In genomic region chr11:57837861-57838680, GRCm38 (mm10) we compare ENCODE assay signal across 28 mouse cellular contexts. TPM values are rescaled to one million over a fixed set of nuclear protein-coding genes. Genes with fewer than 3 reads are reported as not detected.
A peak's percentile ranks its signal among the peaks of the same experiment; 100 is the strongest.
DNase-seq lines count a peak whose midpoint lies in the region; ATAC-seq lines count a peak whose summit lies in the region.
"Had no signal": no experiment of that assay in that cellular context is flagged by ENCODE, and none has a peak within 500 bp of the region (broad histone marks: within the 10 kb centered on the region; RNA-seq: fewer than 3 reads in every experiment).

No protein-coding gene starts in this region.

- intact Hi-C loops in heart, postnatal 25 days (cut with DNase I), result no loop called here

- peaks cover 30% of the 10 kb centered on the region for H3K4me1 ChIP-seq in heart, embryonic 10.5 days
- peaks cover 2% of the 10 kb centered on the region; the same call in 1 of the 2 replicates for H3K4me1 ChIP-seq in hindbrain, embryonic 11.5 days (replicated peaks; ENCODE audit: control insufficient read depth, insufficient read depth, low read length)
- H3K4me1 ChIP-seq in hindbrain, embryonic 16.5 days (ENCODE audit: control insufficient read depth, insufficient read depth, low read depth, low read length), result peaks cover 5% of the 10 kb centered on the region; the same call in 1 of the 2 replicates
- peaks cover 32% of the 10 kb centered on the region for H3K4me1 ChIP-seq in neural tube, embryonic 15.5 days
- H3K4me1 ChIP-seq: liver, embryonic 12.5 days had no signal

- no peak for ATAC-seq in hindbrain, embryonic 11.5 days (ENCODE audit: low FRiP score)
- no peak for ATAC-seq in hindbrain, embryonic 16.5 days
- ATAC-seq in neural tube, embryonic 15.5 days (ENCODE audit: low FRiP score), result no peak
- ATAC-seq: forebrain, embryonic 16.5 days; liver, embryonic 12.5 days had no signal

- no peak overlapping the region for H3K4me2 ChIP-seq in hindbrain, embryonic 11.5 days (replicated peaks; ENCODE audit: low read depth, low read length)
- H3K4me2 ChIP-seq in hindbrain, embryonic 16.5 days (ENCODE audit: low read length), result no peak overlapping the region
- H3K4me2 ChIP-seq in neural tube, embryonic 15.5 days, result no peak overlapping the region
- H3K4me2 ChIP-seq: hindbrain, embryonic 15.5 days; liver, embryonic 12.5 days; midbrain, embryonic 12.5 days had no signal

- H3K36me3 ChIP-seq in heart, embryonic 10.5 days, result no peaks in the 10 kb centered on the region
- no peaks in the 10 kb centered on the region for H3K36me3 ChIP-seq in hindbrain, embryonic 11.5 days (ENCODE audit: control insufficient read depth, insufficient read depth, low read length)
- H3K36me3 ChIP-seq in hindbrain, embryonic 16.5 days (ENCODE audit: control insufficient read depth, insufficient read depth, low read length), result no peaks in the 10 kb centered on the region
- H3K36me3 ChIP-seq in neural tube, embryonic 15.5 days, result no peaks in the 10 kb centered on the region
- H3K36me3 ChIP-seq: forebrain, embryonic 10.5 days; hindbrain, embryonic 15.5 days; limb, embryonic 12.5 days; liver, embryonic 12.5 days; midbrain, embryonic 12.5 days had no signal

- H3K9me3 ChIP-seq in heart, embryonic 10.5 days, result no peaks in the 10 kb centered on the region
- H3K9me3 ChIP-seq in hindbrain, embryonic 11.5 days (ENCODE audit: control insufficient read depth, low read length), result no peaks in the 10 kb centered on the region
- no peaks in the 10 kb centered on the region for H3K9me3 ChIP-seq in hindbrain, embryonic 16.5 days (ENCODE audit: control insufficient read depth, low read length)
- no peaks in the 10 kb centered on the region for H3K9me3 ChIP-seq in neural tube, embryonic 15.5 days (replicated peaks)
- H3K9me3 ChIP-seq: forebrain, embryonic 10.5 days; hindbrain, embryonic 15.5 days; limb, embryonic 12.5 days; liver, embryonic 12.5 days; midbrain, embryonic 12.5 days had no signal

- peaks cover 88% of the 10 kb centered on the region for H3K27me3 ChIP-seq in heart, embryonic 10.5 days (ENCODE audit: insufficient read depth, poor library complexity, severe bottlenecking)
- peaks cover 87% of the 10 kb centered on the region for H3K27me3 ChIP-seq in hindbrain, embryonic 11.5 days (ENCODE audit: control insufficient read depth, insufficient read depth, low read length)
- H3K27me3 ChIP-seq in hindbrain, embryonic 16.5 days (replicated peaks; ENCODE audit: control insufficient read depth, insufficient read depth, low read length), result peaks cover 71% of the 10 kb centered on the region
- H3K27me3 ChIP-seq in neural tube, embryonic 15.5 days (replicated peaks), result peaks cover 78% of the 10 kb centered on the region

- H3K4me3 ChIP-seq in heart, embryonic 10.5 days, result no peak overlapping the region
- H3K4me3 ChIP-seq in hindbrain, embryonic 11.5 days (ENCODE audit: low read depth, low read length), result no peak overlapping the region
- no peak overlapping the region for H3K4me3 ChIP-seq in hindbrain, embryonic 16.5 days (ENCODE audit: low read length)
- H3K4me3 ChIP-seq in neural tube, embryonic 15.5 days (replicated peaks), result no peak overlapping the region
- H3K4me3 ChIP-seq: forebrain, embryonic 10.5 days; hindbrain, embryonic 15.5 days; layer of hippocampus, adult 2 months; liver, embryonic 12.5 days; midbrain, embryonic 12.5 days; myocyte had no signal

- WGBS in heart, embryonic 10.5 days, result 16% methylated on average over 22 of the region's 22 CpGs
- WGBS in hindbrain, embryonic 11.5 days, result 5% methylated on average over 22 of the region's 22 CpGs
- 4% methylated on average over 22 of the region's 22 CpGs for WGBS in hindbrain, embryonic 16.5 days
- 4% methylated on average over 22 of the region's 22 CpGs for WGBS in neural tube, embryonic 15.5 days

- H3K9ac ChIP-seq in hindbrain, embryonic 11.5 days (ENCODE audit: low read depth, low read length), result no peak overlapping the region
- no peak overlapping the region for H3K9ac ChIP-seq in hindbrain, embryonic 16.5 days (ENCODE audit: low read depth, low read length)
- H3K9ac ChIP-seq in neural tube, embryonic 15.5 days (replicated peaks), result no peak overlapping the region
- H3K9ac ChIP-seq: hindbrain, embryonic 15.5 days; limb, embryonic 12.5 days; liver, embryonic 12.5 days; midbrain, embryonic 12.5 days had no signal

- peak overlapping the region; percentile 29; the same call in 1 of the 2 replicates for H3K27ac ChIP-seq in heart, embryonic 10.5 days
- no peak overlapping the region for H3K27ac ChIP-seq in hindbrain, embryonic 11.5 days (ENCODE audit: low read depth, low read length)
- H3K27ac ChIP-seq in hindbrain, embryonic 16.5 days (ENCODE audit: low read depth, low read length), result no peak overlapping the region
- H3K27ac ChIP-seq in neural tube, embryonic 15.5 days (replicated peaks), result no peak overlapping the region
- H3K27ac ChIP-seq: forebrain, embryonic 10.5 days; hindbrain, embryonic 15.5 days; layer of hippocampus, adult 2 months; limb, embryonic 12.5 days; liver, embryonic 12.5 days; midbrain, embryonic 12.5 days had no signal

- DNase-seq in heart, embryonic 10.5 days (ENCODE audit: low spot score), result no peak
- DNase-seq in heart, postnatal 25 days (ENCODE audit: low spot score), result no peak
- peak; percentile 48 for DNase-seq in hindbrain, embryonic 11.5 days (ENCODE audit: low spot score)
- peak; percentile 53 for DNase-seq in neural tube, embryonic 10.5 days (ENCODE audit: extremely low spot score, low spot score)
- DNase-seq in adrenal gland, postnatal 4 days (ENCODE audit: low spot score in 2 of 2), result no peak
- DNase-seq: adrenal gland, postnatal 14 days; cerebellum, adult 8-10 months; gastrocnemius, postnatal 10 days; heart, postnatal 14 days; kidney, adult 2 months; kidney, postnatal 25 days; lung, adult 18-20 months; lung, postnatal 10 days; thymus, adult 18-20 months; thymus, postnatal 36 days had no signal

RNA-seq across cellular contexts. Expression of gene Hand1, which starts 5.5 kb away (rescaled TPM):
- 95.3 and 106 TPM in 2 replicates for polyA plus RNA-seq in heart, embryonic 10.5 days (2016; fragmentation: Nextera tagmentation; extraction: Ambion mirVana)
- not detected for total RNA-seq in heart, postnatal 25 days (2021)
- polyA plus RNA-seq in hindbrain, embryonic 11.5 days (2014; fragmentation: Nextera tagmentation; extraction: Ambion mirVana), result 0.21 TPM in 1 of 2 replicates, not detected in the other
- polyA plus RNA-seq in hindbrain, embryonic 16.5 days (2015; fragmentation: Nextera tagmentation; extraction: Ambion mirVana), result not detected in 2 replicates
- 4.2 TPM in 1 of 2 replicates, not detected in the other for polyA plus RNA-seq in neural tube, embryonic 15.5 days (2015; fragmentation: Nextera tagmentation; extraction: Ambion mirVana)
- 10 to 100 TPM; 21.4 to 25.6 TPM for total RNA-seq in adrenal gland, postnatal 4 days (2021)
- total RNA-seq: gastrocnemius, postnatal 10 days; granulocyte monocyte progenitor cell, adult 5-6 weeks; heart, postnatal 14 days; layer of hippocampus, adult 2 months; layer of hippocampus, postnatal 25 days had no signal
- polyA plus RNA-seq: brain, embryonic 14.5 days; forebrain, embryonic 10.5 days; forebrain, embryonic 16.5 days; hindbrain, embryonic 15.5 days; midbrain, embryonic 12.5 days; myocyte had no signal

RNA-seq across cellular contexts. Expression of gene Sap30l, which starts 36.6 kb away (rescaled TPM):
- polyA plus RNA-seq in heart, embryonic 10.5 days (2016; fragmentation: Nextera tagmentation; extraction: Ambion mirVana), result 8.8 and 12.2 TPM in 2 replicates
- total RNA-seq in heart, postnatal 25 days (2021), result 10 to 100 TPM; 37.2 to 40.7 TPM
- 11.8 and 14.3 TPM in 2 replicates for polyA plus RNA-seq in hindbrain, embryonic 11.5 days (2014; fragmentation: Nextera tagmentation; extraction: Ambion mirVana)
- polyA plus RNA-seq in hindbrain, embryonic 16.5 days (2015; fragmentation: Nextera tagmentation; extraction: Ambion mirVana), result 5.3 TPM in 2 replicates
- polyA plus RNA-seq in neural tube, embryonic 15.5 days (2015; fragmentation: Nextera tagmentation; extraction: Ambion mirVana), result 9.7 and 12.4 TPM in 2 replicates
- 10 to 100 TPM; 45.3 to 49.8 TPM for total RNA-seq in adrenal gland, postnatal 4 days (2021)

Comparison
In these comparisons a context has a peak if more than half of its experiments do, and no peak if none do; other contexts are left out.
1. DNase-seq: peak in hindbrain, embryonic 11.5 days (single experiment) and neural tube, embryonic 10.5 days (single experiment); none in heart, embryonic 10.5 days (single experiment), heart, postnatal 25 days (single experiment) and adrenal gland, postnatal 4 days (0 of 2).
2. RNA of gene Hand1, which starts 5.5 kb away (polyA plus RNA-seq): 95.3 to 106 TPM in heart, embryonic 10.5 days; 4.2 TPM in neural tube, embryonic 15.5 days, 0.21 TPM in hindbrain, embryonic 11.5 days and not detected in hindbrain, embryonic 16.5 days; every median in the first group is over 10 times any median in the second.